ENCODE assay signal across 8 mouse cellular contexts in the genomic region with DNA sequence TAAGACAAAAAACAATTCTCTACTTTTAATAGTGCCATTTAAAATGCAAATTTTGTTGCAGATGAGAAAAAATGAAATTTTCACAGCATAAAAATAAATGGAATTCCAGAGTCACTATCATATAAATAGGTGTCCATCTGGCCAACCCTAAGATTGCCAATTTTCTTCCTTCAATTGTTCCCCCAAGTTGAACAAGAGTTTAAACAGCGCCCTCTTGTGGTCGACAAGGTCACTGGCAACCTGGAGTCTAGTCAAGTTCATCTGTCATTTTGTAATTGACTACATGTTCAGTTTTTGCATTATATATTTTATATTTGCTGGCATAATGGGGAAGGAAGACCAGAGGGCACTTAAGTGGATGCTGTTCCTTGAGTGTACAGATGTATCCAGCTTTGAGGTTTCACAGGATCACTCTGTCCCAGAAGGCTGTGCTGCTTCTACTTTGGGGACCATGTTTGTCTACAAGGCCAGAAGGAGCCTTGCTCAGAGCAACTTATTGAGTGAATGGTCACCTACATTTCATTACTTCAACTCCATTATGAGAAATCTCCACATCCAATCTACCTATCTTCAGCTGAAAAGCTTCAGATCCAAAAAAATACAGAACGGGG. TPM values are rescaled to one million over a fixed set of nuclear protein-coding genes. Genes with fewer than 3 reads are reported as not detected.
A peak's percentile ranks its signal among the peaks of the same experiment; 100 is the strongest.
DNase-seq lines count a peak whose midpoint lies in the region; TF ChIP-seq lines count a peak whose summit lies in the region.

No protein-coding gene starts in this region.

- WGBS in spleen, adult 2 months = 33% methylated on average over 3 of the region's 3 CpGs

- H3K27ac ChIP-seq in spleen, adult 2 months (ENCODE audit: insufficient read depth, low read length) = no peak overlapping the region

- TF ChIP-seq POLR2A in spleen, adult 2 months (IDR thresholded peaks at IDR 0.05; ENCODE audit: low read depth, low read length) = no peak

- H3K4me3 ChIP-seq in spleen, adult 2 months (ENCODE audit: extremely low read depth, insufficient read depth, insufficient read length) = no peak overlapping the region

- H3K4me1 ChIP-seq in spleen, adult 2 months (ENCODE audit: control insufficient read depth, insufficient read depth, insufficient read length) = peaks cover 20% of the 10 kb centered on the region; the same call in 1 of the 2 replicates

- DNase-seq in spleen, adult 2 months (ENCODE audit: low read depth in 1 of 2, low spot score in 2 of 2) = peak in 1 of 2 experiments; percentile 50
- no peak for DNase-seq in spleen, adult 12 weeks (ENCODE audit: low spot score)
- peak; percentile 77 for DNase-seq in adrenal gland, postnatal 10 days
- DNase-seq in embryo, embryonic 11 days = peak; percentile 87
- peak; percentile 73 for DNase-seq in heart, postnatal 4 days
- peak; percentile 72 to 87 for DNase-seq in left cerebral cortex, postnatal 25 days (ENCODE audit: low spot score in 2 of 2)
- DNase-seq in natural killer cell, adult 2 months (ENCODE audit: low spot score in 2 of 2) = peak; percentile 27 to 53
- DNase-seq in thymus, postnatal 0 days (ENCODE audit: low spot score) = peak; percentile 59

- no peaks in the 10 kb centered on the region for H3K36me3 ChIP-seq in spleen, adult 2 months (ENCODE audit: control insufficient read depth, insufficient read depth, low read length)

- intact Hi-C loops in left cerebral cortex, postnatal 25 days (cut with DNase I) = loop anchor here (1.0 to 2.0 kb wide), 3 partner anchors 92 to 361 kb away; a partner anchor contains a TSS

- H3K27me3 ChIP-seq in spleen, adult 2 months (ENCODE audit: control insufficient read depth, insufficient read depth, low read length) = no peaks in the 10 kb centered on the region

- peak; percentile 55; the same call in 1 of the 2 replicates for TF ChIP-seq CTCF in spleen, adult 2 months (IDR thresholded peaks at IDR 0.05; ENCODE audit: extremely low read depth, insufficient read depth, insufficient read length, insufficient replicate concordance)

RNA-seq across cellular contexts. Expression of a gene that starts 24.6 kb away (rescaled TPM):
- 3.2 and 4.1 TPM in 2 replicates for polyA plus RNA-seq in spleen, adult 2 months (2012; rRNA removed)
- 10 to 100 TPM; 24.0 to 29.2 TPM for total RNA-seq in adrenal gland, postnatal 10 days (2021)
- total RNA-seq in heart, postnatal 4 days (2021) = 10 to 100 TPM; 32.2 to 32.3 TPM
- 10 to 100 TPM; 44.2 to 46.7 TPM for total RNA-seq in left cerebral cortex, postnatal 25 days (2021)
- 160 and 173 TPM in 2 replicates for polyA plus RNA-seq in thymus, postnatal 0 days (2015; fragmentation: Nextera tagmentation; extraction: Ambion mirVana)
